Mouse (Mus musculus): ENCODE data around the gene Ywhab. TPM values are rescaled to one million over a fixed set of nuclear protein-coding genes. Genes with fewer than 3 reads are reported as not detected.
A peak's percentile ranks its signal among the peaks of the same experiment; 100 is the strongest.

Ywhab gene
- total and polyA plus RNA-seq, 2 experiments from 2014 or later = 160 to 656 TPM

- Histone ChIP-seq H3K4me3 (ENCODE audit: low read depth, low read length) (no peak overlapping the region), H3K27ac (ENCODE audit: low read depth, low read length) (no peak overlapping the region), H3K4me2 (ENCODE audit: low read depth, low read length, poor library complexity, severe bottlenecking) (no peak overlapping the region), H3K36me3 (ENCODE audit: insufficient read depth, low read length) (no peaks in the 10 kb centered on the region), H3K9me3 (ENCODE audit: low read length) (no peaks in the 10 kb centered on the region), H3K4me1 (ENCODE audit: insufficient read depth, low read length) (no peaks in the 10 kb centered on the region), H3K9ac (replicated peaks; ENCODE audit: low read length, poor library complexity, severe bottlenecking) (no peak overlapping the region), H3K27me3 (ENCODE audit: insufficient read depth, low read length) (no peaks in the 10 kb centered on the region)
- ATAC-seq (ENCODE audit: low FRiP score) (no peak), DNase-seq (ENCODE audit: low spot score) (no peak)
- TF ChIP-seq CTCF (IDR thresholded peaks at IDR 0.05) = no peak
- WGBS = 84% methylated on average over 10 of the region's 10 CpGs
Observed at GRCm38 (mm10) chr2:164031147-164031546, 36.4 kb downstream of the Ywhab start.

- Histone ChIP-seq H3K4me2 (ENCODE audit: low read depth, low read length, poor library complexity, severe bottlenecking) (no peak overlapping the region), H3K4me1 (ENCODE audit: insufficient read depth, low read length) (no peaks in the 10 kb centered on the region), H3K36me3 (ENCODE audit: insufficient read depth, low read length) (no peaks in the 10 kb centered on the region), H3K27me3 (ENCODE audit: insufficient read depth, low read length) (no peaks in the 10 kb centered on the region), H3K4me3 (ENCODE audit: low read depth, low read length) (no peak overlapping the region), H3K9ac (replicated peaks; ENCODE audit: low read length, poor library complexity, severe bottlenecking) (no peak overlapping the region), H3K27ac (ENCODE audit: low read depth, low read length) (no peak overlapping the region), H3K9me3 (ENCODE audit: low read length) (no peaks in the 10 kb centered on the region)
- ATAC-seq (ENCODE audit: low FRiP score) (no peak), DNase-seq (ENCODE audit: low spot score) (no peak)
- TF ChIP-seq CTCF (IDR thresholded peaks at IDR 0.05) = no peak
- 95% methylated on average over 3 of the region's 3 CpGs for WGBS
Observed at GRCm38 (mm10) chr2:164032973-164033372, 38.2 kb downstream of the Ywhab start.

GRCm38 (mm10) chr2:164036520-164037019 is 41.8 kb downstream of the Ywhab start:
- no peaks in the 10 kb centered on the region for H3K27me3 ChIP-seq (ENCODE audit: insufficient read depth, low read length)
- H3K36me3 ChIP-seq (ENCODE audit: insufficient read depth, low read length) = no peaks in the 10 kb centered on the region
- H3K4me2 ChIP-seq (ENCODE audit: low read depth, low read length, poor library complexity, severe bottlenecking) = no peak overlapping the region
- peak; percentile 41 for TF ChIP-seq CTCF (IDR thresholded peaks at IDR 0.05)
- DNase-seq (ENCODE audit: low spot score) = peak; percentile 21
- no peak overlapping the region for H3K9ac ChIP-seq (replicated peaks; ENCODE audit: low read length, poor library complexity, severe bottlenecking)
- 50% methylated on average over 10 of the region's 10 CpGs for WGBS
- 0 out of 2 replicates have a peak, but pooled peaks have one; percentile 31 for ATAC-seq (ENCODE audit: low FRiP score)
- H3K4me3 ChIP-seq (ENCODE audit: low read depth, low read length) = no peak overlapping the region
- H3K9me3 ChIP-seq (ENCODE audit: low read length) = no peaks in the 10 kb centered on the region
- no peak overlapping the region for H3K27ac ChIP-seq (ENCODE audit: low read depth, low read length)
- no peaks in the 10 kb centered on the region for H3K4me1 ChIP-seq (ENCODE audit: insufficient read depth, low read length)

GRCm38 (mm10) chr2:164038407-164039028 is 43.8 kb downstream of the Ywhab start:
- H3K36me3 ChIP-seq (ENCODE audit: insufficient read depth, low read length) = no peaks in the 10 kb centered on the region
- ATAC-seq (ENCODE audit: low FRiP score) (no peak), DNase-seq (ENCODE audit: low spot score) (no peak)
- H3K27ac ChIP-seq (ENCODE audit: low read depth, low read length) = no peak overlapping the region
- 94% methylated on average over 1 of the region's 1 CpGs for WGBS
- no peak overlapping the region for H3K4me2 ChIP-seq (ENCODE audit: low read depth, low read length, poor library complexity, severe bottlenecking)
- no peaks in the 10 kb centered on the region for H3K4me1 ChIP-seq (ENCODE audit: insufficient read depth, low read length)
- no peak for TF ChIP-seq CTCF (IDR thresholded peaks at IDR 0.05)
- no peaks in the 10 kb centered on the region for H3K27me3 ChIP-seq (ENCODE audit: insufficient read depth, low read length)
- H3K9ac ChIP-seq (replicated peaks; ENCODE audit: low read length, poor library complexity, severe bottlenecking) = no peak overlapping the region
- H3K4me3 ChIP-seq (ENCODE audit: low read depth, low read length) = no peak overlapping the region
- no peaks in the 10 kb centered on the region for H3K9me3 ChIP-seq (ENCODE audit: low read length)

GRCm38 (mm10) chr2:164040949-164041348 is 46.2 kb downstream of the Ywhab start:
- Histone ChIP-seq H3K27me3 (ENCODE audit: insufficient read depth, low read length) (no peaks in the 10 kb centered on the region), H3K9ac (replicated peaks; ENCODE audit: low read length, poor library complexity, severe bottlenecking) (no peak overlapping the region), H3K4me3 (ENCODE audit: low read depth, low read length) (no peak overlapping the region), H3K36me3 (ENCODE audit: insufficient read depth, low read length) (no peaks in the 10 kb centered on the region), H3K4me1 (ENCODE audit: insufficient read depth, low read length) (no peaks in the 10 kb centered on the region), H3K27ac (ENCODE audit: low read depth, low read length) (no peak overlapping the region), H3K4me2 (ENCODE audit: low read depth, low read length, poor library complexity, severe bottlenecking) (no peak overlapping the region), H3K9me3 (ENCODE audit: low read length) (no peaks in the 10 kb centered on the region)
- no peak for TF ChIP-seq CTCF (IDR thresholded peaks at IDR 0.05)
- no peak for ATAC-seq (ENCODE audit: low FRiP score)
- 90% methylated on average over 6 of the region's 6 CpGs for WGBS
- no peak for DNase-seq (ENCODE audit: low spot score)

- no peak for TF ChIP-seq CTCF (IDR thresholded peaks at IDR 0.05)
- Histone ChIP-seq H3K9me3 (ENCODE audit: low read length) (no peaks in the 10 kb centered on the region), H3K4me2 (ENCODE audit: low read depth, low read length, poor library complexity, severe bottlenecking) (no peak overlapping the region), H3K4me1 (ENCODE audit: insufficient read depth, low read length) (no peaks in the 10 kb centered on the region), H3K27ac (ENCODE audit: low read depth, low read length) (no peak overlapping the region), H3K4me3 (ENCODE audit: low read depth, low read length) (no peak overlapping the region), H3K9ac (replicated peaks; ENCODE audit: low read length, poor library complexity, severe bottlenecking) (no peak overlapping the region), H3K27me3 (ENCODE audit: insufficient read depth, low read length) (no peaks in the 10 kb centered on the region), H3K36me3 (ENCODE audit: insufficient read depth, low read length) (no peaks in the 10 kb centered on the region)
- no peak for ATAC-seq (ENCODE audit: low FRiP score)
- WGBS = 88% methylated on average over 2 of the region's 2 CpGs
- no peak for DNase-seq (ENCODE audit: low spot score)
Observed at GRCm38 (mm10) chr2:164041523-164041922, 46.8 kb downstream of the Ywhab start.
